Mouse (Mus musculus) midbrain, embryonic 12.5 days (tissue): ENCODE results near the gene C530008M17Rik. TPM values are rescaled to one million over a fixed set of nuclear protein-coding genes. Genes with fewer than 3 reads are reported as not detected.

ENCODE experiments used
- ATAC-seq: fragments of 200-750 bp; cut with Nextera tagmentation; 2 replicates; pipeline ENCODE4 v1.8.0; 2017; ENCODE audit warnings: low read depth, moderate TSS enrichment, moderate library complexity; ENCODE audit not compliant: low FRiP score
- H3K27ac ChIP-seq: fragments of 300-500 bp; sonication (generic); replicated peaks from 2 replicates; pipeline ENCODE4 v1.5.1; 2016; ENCODE audit warnings: mild to moderate bottlenecking
- H3K27me3 ChIP-seq: fragments of 300-500 bp; sonication (generic); 2 replicates; pipeline ENCODE4 v1.6.1; 2016; ENCODE audit warnings: mild to moderate bottlenecking
- H3K36me3 ChIP-seq: fragments of 300-500 bp; sonication (generic); 2 replicates; pipeline ENCODE4 v1.6.1; 2016
- H3K4me1 ChIP-seq: fragments of 300-500 bp; sonication (generic); 2 replicates; pipeline ENCODE4 v1.6.1; 2016
- H3K4me2 ChIP-seq: fragments of 300-500 bp; sonication (generic); replicated peaks from 2 replicates; pipeline ENCODE4 v1.6.1; 2016; ENCODE audit warnings: mild to moderate bottlenecking, moderate library complexity
- H3K4me3 ChIP-seq: fragments of 300-500 bp; sonication (generic); 2 replicates; pipeline ENCODE4 v1.5.1; 2016; ENCODE audit warnings: mild to moderate bottlenecking
- H3K9ac ChIP-seq: fragments of 300-500 bp; sonication (generic); replicated peaks from 2 replicates; pipeline ENCODE4 v1.6.1; 2016; ENCODE audit warnings: mild to moderate bottlenecking, moderate library complexity
- H3K9me3 ChIP-seq: fragments of 300-500 bp; sonication (generic); 2 replicates; pipeline ENCODE4 v1.6.1; 2016; ENCODE audit warnings: mild to moderate bottlenecking
- WGBS: fragments of 180-500 bp; shearing (Covaris S2); methylation state at CpG from one replicate; pipeline ENCODE4 v1.1.7; 2016; 5-methylcytosine and 5-hydroxymethylcytosine counted together
- polyA plus RNA-seq: library from polyadenylated mRNA; unstranded; fragments of >200 nt; fragmentation: Nextera tagmentation; extraction: Ambion mirVana; gene quantifications from 2 replicates; pipeline ENCODE4 v1.2.1, GENCODE M21; 2016

C530008M17Rik gene
- polyA plus RNA-seq, 1 experiment from 2014 or later = 74.1 TPM

DNA sequence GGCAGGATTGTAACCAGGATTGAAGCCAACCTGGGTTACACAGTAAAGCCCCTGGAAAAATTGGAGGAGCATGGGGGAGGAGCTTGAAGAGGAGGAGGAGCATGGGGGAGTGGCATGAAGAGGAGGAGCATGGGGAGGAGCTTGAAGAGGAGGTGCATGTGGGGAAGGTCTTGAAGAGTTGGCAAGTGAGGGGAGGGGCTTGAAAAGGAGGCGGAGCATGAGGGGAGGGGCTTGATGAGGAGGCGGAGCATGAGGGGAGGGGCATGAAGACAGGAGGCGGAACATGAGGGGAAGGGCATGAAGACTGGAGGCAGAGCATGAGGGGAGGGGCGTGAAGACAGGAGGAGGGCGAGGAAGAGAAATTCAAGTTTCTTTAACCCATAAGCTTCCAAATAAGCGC lies 162.5 kb downstream of the C530008M17Rik start:
- Histone ChIP-seq H3K36me3 (peaks cover 11% of the 10 kb centered on the region; the same call in 1 of the 2 replicates), H3K27ac (no peak overlapping the region), H3K4me3 (no peak overlapping the region), H3K9me3 (no peaks in the 10 kb centered on the region), H3K9ac (no peak overlapping the region), H3K4me2 (no peak overlapping the region), H3K4me1 (peaks cover 17% of the 10 kb centered on the region; the same call in 1 of the 2 replicates), H3K27me3 (no peaks in the 10 kb centered on the region)
- 83% methylated on average over 6 of the region's 6 CpGs for WGBS
- ATAC-seq = no peak

DNA sequence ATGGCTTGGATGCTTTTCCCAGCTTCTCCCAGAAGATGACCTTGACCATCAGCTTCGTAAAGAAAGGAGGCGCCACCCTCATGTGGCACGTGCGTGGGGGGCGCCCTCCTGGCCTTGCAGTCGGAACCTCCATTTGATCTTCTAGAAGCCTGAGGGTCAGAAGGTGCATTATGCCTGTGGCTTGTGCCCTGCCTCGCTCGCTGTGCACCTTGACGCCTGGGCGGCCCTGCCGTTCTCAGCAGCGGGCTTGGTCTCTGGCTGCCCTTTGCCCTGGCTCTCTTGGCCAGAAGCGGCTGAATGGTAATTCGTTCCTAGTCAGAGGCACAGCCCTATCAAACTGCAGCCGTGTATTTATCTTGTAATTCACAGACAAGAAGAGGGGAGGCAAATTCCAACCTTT lies 165.8 kb downstream of the C530008M17Rik start:
- Histone ChIP-seq H3K27ac (no peak overlapping the region), H3K27me3 (no peaks in the 10 kb centered on the region), H3K4me1 (peaks cover 2% of the 10 kb centered on the region; the same call in 1 of the 2 replicates), H3K9me3 (no peaks in the 10 kb centered on the region), H3K9ac (no peak overlapping the region), H3K36me3 (peaks cover 12% of the 10 kb centered on the region; the same call in 1 of the 2 replicates), H3K4me2 (no peak overlapping the region), H3K4me3 (no peak overlapping the region)
- no peak for ATAC-seq
- 87% methylated on average over 15 of the region's 15 CpGs for WGBS

DNA sequence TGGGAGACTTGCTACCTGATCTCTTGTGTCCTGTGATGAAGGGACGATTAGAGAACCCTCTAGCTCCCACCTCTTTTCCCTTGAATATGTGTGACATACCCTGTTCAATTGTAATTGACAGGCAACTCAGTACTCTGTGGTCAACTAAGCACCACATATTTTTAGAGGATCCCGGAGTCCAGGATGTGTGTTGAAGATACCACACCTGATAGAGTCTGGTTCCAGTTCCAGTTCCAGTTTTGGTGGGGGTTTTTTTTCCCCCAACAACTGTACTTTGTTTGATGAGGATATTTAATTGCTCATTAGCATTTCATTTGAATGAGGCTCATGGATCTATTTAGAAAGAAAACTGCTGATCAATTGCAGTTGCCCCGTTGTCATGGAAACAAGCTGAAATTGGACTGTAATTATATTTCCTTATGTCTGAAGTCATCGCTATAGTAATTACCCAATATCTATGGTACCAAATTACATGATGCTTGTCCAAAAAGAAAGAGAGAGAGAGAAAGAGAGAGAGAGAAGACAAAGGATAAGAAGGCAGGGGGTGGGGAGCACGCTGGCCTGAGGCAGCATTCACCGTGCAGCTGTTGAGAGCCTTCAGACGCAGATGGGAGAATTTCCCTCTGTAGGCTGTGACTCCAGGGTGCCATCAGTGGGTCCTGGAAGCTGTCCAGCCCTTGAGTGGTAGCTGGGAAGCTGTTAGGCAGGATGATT lies 172.4 kb downstream of the C530008M17Rik start:
- peaks cover 19% of the 10 kb centered on the region for H3K36me3 ChIP-seq
- H3K4me1 ChIP-seq = peaks cover 32% of the 10 kb centered on the region; the same call in 1 of the 2 replicates
- ATAC-seq = peak; percentile 41
- H3K9ac ChIP-seq = no peak overlapping the region
- H3K4me2 ChIP-seq = no peak overlapping the region
- H3K27me3 ChIP-seq = no peaks in the 10 kb centered on the region
- no peak overlapping the region for H3K4me3 ChIP-seq
- peak overlapping the region; percentile 58; the same call in 1 of the 2 replicates for H3K27ac ChIP-seq
- no peaks in the 10 kb centered on the region for H3K9me3 ChIP-seq
- WGBS = 73% methylated on average over 7 of the region's 7 CpGs

DNA sequence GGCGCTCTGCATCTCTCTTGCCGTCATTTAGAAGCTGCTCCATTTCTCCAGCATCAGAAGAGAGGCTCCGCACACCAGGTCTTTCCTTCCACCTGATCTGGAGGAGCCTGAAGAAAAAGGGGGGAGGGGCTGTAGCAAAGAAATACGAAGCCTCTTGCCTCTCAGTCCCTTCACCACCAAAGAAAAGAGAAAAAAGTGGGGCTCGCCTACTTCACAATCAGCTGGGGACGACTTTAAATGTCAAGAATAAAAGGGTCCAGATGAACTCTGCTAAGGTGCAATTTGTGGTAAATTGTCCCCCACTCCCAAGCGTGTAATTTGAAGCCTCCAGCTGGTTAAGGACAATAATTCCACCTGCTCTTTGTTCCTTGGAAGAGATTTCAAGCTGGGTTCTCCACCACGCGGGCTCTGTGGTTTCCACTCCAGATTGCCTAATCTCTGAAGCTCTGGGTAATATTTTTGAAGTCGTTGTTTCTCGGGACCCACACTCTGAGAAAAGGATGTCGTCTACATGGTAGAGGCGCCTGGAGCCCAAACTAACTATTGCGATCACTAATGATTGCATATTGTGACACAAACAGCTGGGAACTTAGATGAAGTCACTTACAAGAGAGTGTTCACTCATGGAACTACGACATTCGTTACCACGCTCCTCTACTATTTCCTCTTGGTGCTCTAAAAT lies 176.4 kb downstream of the C530008M17Rik start:
- 75% methylated on average over 17 of the region's 17 CpGs for WGBS
- ATAC-seq = no peak
- Histone ChIP-seq H3K4me2 (no peak overlapping the region), H3K27me3 (no peaks in the 10 kb centered on the region), H3K9ac (no peak overlapping the region), H3K27ac (no peak overlapping the region), H3K4me1 (peaks cover 24% of the 10 kb centered on the region; the same call in 1 of the 2 replicates), H3K4me3 (no peak overlapping the region), H3K36me3 (peaks cover 13% of the 10 kb centered on the region), H3K9me3 (no peaks in the 10 kb centered on the region)

DNA sequence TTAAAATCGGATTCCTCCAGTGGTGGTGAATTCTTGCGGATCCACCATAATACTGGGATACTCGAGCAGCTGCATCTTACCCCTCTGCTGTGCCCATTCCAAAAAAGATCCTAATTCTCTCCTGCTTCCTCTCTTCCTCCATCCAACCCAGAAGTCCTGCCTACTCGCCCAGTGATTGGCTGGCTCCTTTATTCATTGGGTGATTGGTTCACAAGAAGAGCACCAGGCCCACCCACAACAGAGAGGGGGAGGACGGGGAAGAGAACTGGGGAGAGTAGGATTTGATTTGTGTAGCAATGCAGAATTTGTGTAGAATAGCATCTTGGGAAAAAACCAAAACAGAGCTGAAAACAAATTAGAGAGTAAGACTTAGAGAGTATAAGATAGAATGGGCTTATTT lies 180.7 kb downstream of the C530008M17Rik start:
- Histone ChIP-seq H3K36me3 (peaks cover 5% of the 10 kb centered on the region; the same call in 1 of the 2 replicates), H3K4me2 (no peak overlapping the region), H3K27ac (no peak overlapping the region), H3K4me3 (no peak overlapping the region), H3K9ac (no peak overlapping the region), H3K9me3 (no peaks in the 10 kb centered on the region), H3K4me1 (peaks cover 7% of the 10 kb centered on the region; the same call in 1 of the 2 replicates), H3K27me3 (no peaks in the 10 kb centered on the region)
- WGBS = 56% methylated on average over 5 of the region's 5 CpGs
- no peak for ATAC-seq

DNA sequence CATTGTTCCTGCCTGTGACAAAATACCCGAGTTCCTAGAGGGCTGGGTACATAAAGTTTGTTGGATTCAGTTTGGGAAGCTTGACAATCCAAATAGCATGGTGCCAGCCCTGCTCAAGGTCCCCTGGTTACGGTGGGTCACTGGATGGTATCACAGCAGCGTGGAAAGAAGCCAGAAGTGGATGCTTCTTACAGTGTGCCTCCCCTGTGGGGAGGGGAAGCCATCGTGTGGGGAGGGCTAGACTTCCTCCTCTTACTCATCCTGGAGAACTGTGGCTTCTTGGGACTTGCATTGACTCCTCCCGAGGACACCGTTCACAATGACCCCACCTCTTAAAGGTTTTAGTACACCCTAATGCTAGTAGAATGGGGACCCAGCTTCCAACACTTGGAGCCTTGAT lies 183.5 kb downstream of the C530008M17Rik start:
- H3K4me3 ChIP-seq = no peak overlapping the region
- 87% methylated on average over 6 of the region's 6 CpGs for WGBS
- H3K27ac ChIP-seq = no peak overlapping the region
- H3K36me3 ChIP-seq = peaks cover 5% of the 10 kb centered on the region; the same call in 1 of the 2 replicates
- no peaks in the 10 kb centered on the region for H3K9me3 ChIP-seq
- peaks cover 7% of the 10 kb centered on the region for H3K4me1 ChIP-seq
- H3K4me2 ChIP-seq = no peak overlapping the region
- no peak for ATAC-seq
- no peak overlapping the region for H3K9ac ChIP-seq
- no peaks in the 10 kb centered on the region for H3K27me3 ChIP-seq

DNA sequence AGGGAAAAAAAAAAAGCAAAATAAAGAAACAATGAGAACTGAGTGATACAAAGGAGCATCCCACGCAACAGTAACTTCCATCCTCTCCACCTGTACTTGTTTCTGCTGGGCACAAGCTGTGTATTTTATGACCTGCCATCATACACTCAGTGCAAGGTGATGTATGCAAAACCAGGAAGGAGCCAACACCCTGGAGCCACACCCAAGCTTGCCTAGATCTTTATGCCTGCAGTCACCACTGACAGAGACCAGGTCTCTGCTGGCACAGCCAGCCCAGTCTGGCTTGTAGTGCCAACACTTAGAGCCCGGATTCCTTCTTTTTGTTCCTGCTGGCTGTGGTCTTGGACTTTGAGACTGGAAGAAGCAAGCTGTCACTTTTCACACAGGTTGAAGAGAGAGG lies 185.5 kb downstream of the C530008M17Rik start:
- no peaks in the 10 kb centered on the region for H3K9me3 ChIP-seq
- no peak for ATAC-seq
- H3K27me3 ChIP-seq = no peaks in the 10 kb centered on the region
- no peak overlapping the region for H3K9ac ChIP-seq
- no peak overlapping the region for H3K4me2 ChIP-seq
- H3K36me3 ChIP-seq = peaks cover 9% of the 10 kb centered on the region; the same call in 1 of the 2 replicates
- no peak overlapping the region for H3K4me3 ChIP-seq
- peaks cover 12% of the 10 kb centered on the region for H3K4me1 ChIP-seq
- H3K27ac ChIP-seq = no peak overlapping the region
- WGBS = 75% methylated on average over 2 of the region's 2 CpGs

DNA sequence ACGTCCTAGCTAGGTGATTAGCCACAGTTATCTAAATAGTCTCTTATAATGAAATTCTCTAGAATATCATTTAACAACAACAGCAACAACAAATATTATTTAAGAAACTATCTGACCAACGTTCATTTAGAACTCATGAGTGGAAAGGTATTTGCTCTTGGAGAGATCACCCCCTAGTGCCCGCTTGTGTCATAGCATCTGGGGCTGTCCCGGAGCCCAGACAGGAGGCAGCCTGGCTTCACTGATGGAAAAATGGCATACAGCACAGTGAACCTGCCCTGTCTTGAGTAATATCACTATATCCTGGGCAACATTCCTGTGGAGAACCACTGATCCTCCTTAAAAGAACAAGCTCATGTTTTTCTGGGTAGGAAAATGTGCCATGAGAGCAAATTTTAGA lies 187.1 kb downstream of the C530008M17Rik start:
- H3K27me3 ChIP-seq = no peaks in the 10 kb centered on the region
- no peak overlapping the region for H3K4me2 ChIP-seq
- H3K27ac ChIP-seq = no peak overlapping the region
- peaks cover 12% of the 10 kb centered on the region for H3K4me1 ChIP-seq
- H3K4me3 ChIP-seq = no peak overlapping the region
- 25% methylated on average over 4 of the region's 4 CpGs for WGBS
- no peaks in the 10 kb centered on the region for H3K9me3 ChIP-seq
- no peak overlapping the region for H3K9ac ChIP-seq
- peaks cover 9% of the 10 kb centered on the region; the same call in 1 of the 2 replicates for H3K36me3 ChIP-seq
- no peak for ATAC-seq

DNA sequence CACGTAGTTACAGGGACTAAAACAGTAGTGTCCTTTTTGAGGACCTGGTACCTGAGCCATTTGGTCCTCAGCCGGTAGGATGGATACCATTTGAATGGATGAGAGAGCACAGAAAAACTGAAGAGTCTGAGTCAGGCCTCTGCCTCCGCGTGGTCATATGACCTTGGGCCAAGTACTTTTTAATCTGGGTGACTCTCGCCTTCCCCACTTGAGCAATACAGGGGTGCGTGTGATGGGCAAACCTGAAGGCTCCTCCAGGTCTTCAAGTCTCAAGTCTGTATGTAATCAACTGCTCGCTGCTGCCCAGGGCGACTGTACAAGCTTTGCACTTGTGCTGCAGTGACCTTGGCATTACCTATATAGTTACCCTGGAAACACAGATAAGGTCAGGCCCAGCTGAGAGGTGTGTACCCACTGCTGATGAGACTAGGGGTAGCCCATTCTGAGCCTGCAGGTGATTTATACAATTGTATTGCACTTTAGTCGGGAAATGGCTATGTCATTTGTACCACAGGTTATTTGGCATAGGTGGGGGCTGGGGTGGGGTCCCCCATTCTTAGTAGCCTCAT lies 187.6 kb downstream of the C530008M17Rik start:
- H3K36me3 ChIP-seq = peaks cover 14% of the 10 kb centered on the region; the same call in 1 of the 2 replicates
- no peak overlapping the region for H3K27ac ChIP-seq

DNA sequence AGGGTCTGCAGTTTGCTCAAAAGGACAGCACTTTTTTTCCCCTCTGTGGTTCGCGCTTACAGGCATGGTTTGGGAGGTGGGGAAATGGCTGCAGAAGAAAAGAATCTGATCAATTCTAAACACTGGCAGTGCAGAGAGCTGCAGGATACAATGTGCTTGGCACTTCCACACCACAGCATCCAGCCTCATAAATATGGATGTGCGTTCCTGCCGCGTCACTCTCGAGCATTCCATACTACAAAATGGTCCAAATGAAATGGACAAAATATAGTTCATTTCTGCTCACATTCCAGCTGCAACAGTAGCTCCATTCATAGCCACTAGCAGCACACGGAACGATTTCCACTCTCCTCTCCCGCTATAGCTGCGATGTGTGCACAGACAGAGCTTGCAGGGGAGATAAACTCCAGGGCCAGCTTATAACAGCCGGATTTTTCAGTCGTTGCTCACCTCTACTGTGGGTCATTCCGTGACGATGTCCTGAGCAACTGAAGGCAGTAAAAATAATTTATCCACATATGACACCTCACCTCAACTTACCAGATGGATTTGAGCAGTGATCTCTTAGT lies 188.4 kb downstream of the C530008M17Rik start:
- ATAC-seq = no peak
- Histone ChIP-seq H3K4me3 (no peak overlapping the region), H3K9ac (no peak overlapping the region), H3K27me3 (no peaks in the 10 kb centered on the region), H3K27ac (peak overlapping the region; percentile 30; the same call in 1 of the 2 replicates), H3K4me1 (peaks cover 12% of the 10 kb centered on the region), H3K36me3 (peaks cover 18% of the 10 kb centered on the region; the same call in 1 of the 2 replicates), H3K9me3 (no peaks in the 10 kb centered on the region), H3K4me2 (no peak overlapping the region)
- WGBS = 72% methylated on average over 14 of the region's 14 CpGs

More for the DNA sequence above, 187.6 kb downstream of the C530008M17Rik start:
- H3K4me1 ChIP-seq = peaks cover 12% of the 10 kb centered on the region
- H3K9me3 ChIP-seq = no peaks in the 10 kb centered on the region
- H3K9ac ChIP-seq = no peak overlapping the region
- H3K4me3 ChIP-seq = no peak overlapping the region
- WGBS = 91% methylated on average over 9 of the region's 9 CpGs
- no peak overlapping the region for H3K4me2 ChIP-seq
- no peaks in the 10 kb centered on the region for H3K27me3 ChIP-seq
- peak; percentile 50; the same call in 1 of the 2 replicates for ATAC-seq

DNA sequence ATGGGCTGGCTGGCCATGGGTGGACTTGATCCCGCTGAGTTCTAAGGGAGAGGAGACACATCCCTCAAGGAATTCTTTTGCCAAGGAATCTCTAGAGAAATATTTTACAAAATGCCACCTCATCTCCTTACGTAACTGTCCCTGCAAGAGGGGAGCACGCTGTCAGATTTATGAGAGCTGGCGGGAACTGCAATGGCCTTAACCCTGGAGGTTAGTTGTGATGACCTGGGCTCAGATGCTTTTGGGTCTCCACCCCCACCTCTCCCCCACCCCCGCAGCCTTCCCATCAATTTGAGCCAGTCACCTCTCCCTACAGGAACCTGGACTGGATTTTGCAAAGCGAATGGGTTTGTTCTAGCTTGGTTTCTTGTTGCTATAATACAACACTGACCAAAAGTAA lies 190.8 kb downstream of the C530008M17Rik start:
- 93% methylated on average over 6 of the region's 6 CpGs for WGBS
- H3K4me1 ChIP-seq = peaks cover 19% of the 10 kb centered on the region
- H3K4me3 ChIP-seq = no peak overlapping the region
- no peak for ATAC-seq
- no peak overlapping the region for H3K27ac ChIP-seq
- H3K9me3 ChIP-seq = no peaks in the 10 kb centered on the region
- H3K27me3 ChIP-seq = no peaks in the 10 kb centered on the region
- peaks cover 14% of the 10 kb centered on the region; the same call in 1 of the 2 replicates for H3K36me3 ChIP-seq
- no peak overlapping the region for H3K4me2 ChIP-seq
- H3K9ac ChIP-seq = no peak overlapping the region
